Mouse (Mus musculus) liver, embryonic 18 days (tissue): Measurements from ENCODE around the gene Olfr1167. TPM values are rescaled to one million over a fixed set of nuclear protein-coding genes. Genes with fewer than 3 reads are reported as not detected.

Experiments used
- polyA plus RNA-seq: library from polyadenylated mRNA; depleted of rRNA; stranded (reverse); fragments of >200 nt; gene quantifications from 2 replicates; pipeline ENCODE4 v1.2.3, GENCODE M21; 2012; rRNA removed

The Olfr1167 gene
- polyA plus RNA-seq, result not detected in 2 replicates

GRCm38 (mm10) chr2:88155093-88155492 lies at the start of gene Olfr1167:
Gene Olfr1167, minus strand, starts transcription at chr2:88155193.

DNA sequence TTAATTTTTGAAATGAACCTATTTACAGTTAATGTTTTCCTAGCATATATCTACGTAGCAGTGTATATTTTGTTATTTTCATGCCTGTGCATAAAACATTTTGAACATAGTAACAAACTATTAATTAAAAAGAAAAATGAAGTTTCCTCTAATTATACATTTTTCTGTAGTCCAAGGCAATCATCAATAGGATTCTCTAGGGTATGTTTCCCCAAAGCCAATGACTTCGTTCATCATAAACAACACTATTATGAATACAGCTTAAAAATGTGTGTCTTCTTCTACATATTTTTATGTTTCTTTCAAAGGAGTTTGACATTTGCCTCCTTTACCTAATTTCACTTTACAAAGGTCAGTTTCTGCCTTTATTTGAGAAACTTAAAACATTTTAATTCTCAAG lies 26.6 kb upstream of the Olfr1167 start, which contains the start of gene Olfr1168:
Gene Olfr1168 (plus strand): TSS at position 301 of the 400 bp plus-strand sequence.

DNA sequence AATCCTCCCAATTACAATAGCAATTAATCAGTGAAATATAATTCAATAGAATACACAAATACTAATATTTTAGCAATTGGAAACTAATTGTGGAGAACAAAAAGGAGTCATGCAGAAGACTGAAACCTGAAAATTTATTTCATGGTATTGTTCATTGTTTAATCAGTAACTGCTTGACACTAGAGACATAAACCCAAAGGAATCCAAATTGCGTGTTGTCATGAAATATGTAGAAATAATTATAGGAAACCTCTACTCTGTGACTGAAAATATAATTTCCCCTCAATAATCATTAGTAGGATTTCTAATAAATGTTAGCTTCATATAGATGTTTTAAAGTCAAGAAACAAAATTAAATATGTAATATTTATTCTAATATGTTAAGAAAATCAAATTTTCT lies 26.8 kb downstream of the Olfr1167 start, which contains the start of gene Olfr1166:
Gene Olfr1166 (minus strand): TSS at position 101 of the 400 bp plus-strand sequence.

Other genes starting within 250 kb of the Olfr1167 start
- not detected in 2 replicates for gene Olfr1155, start 210.1 kb downstream of the Olfr1167 start, polyA plus RNA-seq
- not detected in 2 replicates for gene Olfr1156, start 202.1 kb downstream of the Olfr1167 start, polyA plus RNA-seq
- not detected in 2 replicates for gene Olfr1157, start 186.9 kb downstream of the Olfr1167 start, polyA plus RNA-seq
- gene Olfr74, start 180.5 kb downstream of the Olfr1167 start, polyA plus RNA-seq, result not detected in 2 replicates
- not detected in 2 replicates for gene Olfr1158, start 165.1 kb downstream of the Olfr1167 start, polyA plus RNA-seq
- not detected in 2 replicates for gene Olfr1160, start 146.9 kb downstream of the Olfr1167 start, polyA plus RNA-seq
- gene Olfr1161, start 132.4 kb downstream of the Olfr1167 start, polyA plus RNA-seq, result not detected in 2 replicates
- gene Olfr73, start 117.5 kb downstream of the Olfr1167 start, polyA plus RNA-seq, result not detected in 2 replicates
- not detected in 2 replicates for gene Olfr1162, start 104.1 kb downstream of the Olfr1167 start, polyA plus RNA-seq
- not detected in 2 replicates for gene Olfr1163, start 83.4 kb downstream of the Olfr1167 start, polyA plus RNA-seq
- gene Olfr1164, start 61.2 kb downstream of the Olfr1167 start, polyA plus RNA-seq, result not detected in 2 replicates
- gene Olfr1166, start 26.9 kb downstream of the Olfr1167 start, polyA plus RNA-seq, result not detected in 2 replicates
- gene Olfr1168, start 26.7 kb upstream of the Olfr1167 start, polyA plus RNA-seq, result not detected in 2 replicates
- gene Olfr1170, start 73.1 kb upstream of the Olfr1167 start, polyA plus RNA-seq, result not detected in 2 replicates
- gene Olfr1173, start 124.7 kb upstream of the Olfr1167 start, polyA plus RNA-seq, result not detected in 2 replicates
- not detected in 2 replicates for gene Olfr1174-ps, start 159.9 kb upstream of the Olfr1167 start, polyA plus RNA-seq
- not detected in 2 replicates for gene Olfr1175-ps, start 172.0 kb upstream of the Olfr1167 start, polyA plus RNA-seq
- gene Olfr1176, start 181.5 kb upstream of the Olfr1167 start, polyA plus RNA-seq, result not detected in 2 replicates
- not detected in 2 replicates for gene Olfr1177-ps, start 191.3 kb upstream of the Olfr1167 start, polyA plus RNA-seq
- gene Olfr1178, start 231.9 kb upstream of the Olfr1167 start, polyA plus RNA-seq, result not detected in 2 replicates